ENCODE assay signal across 30 mouse cellular contexts in the genomic region with DNA sequence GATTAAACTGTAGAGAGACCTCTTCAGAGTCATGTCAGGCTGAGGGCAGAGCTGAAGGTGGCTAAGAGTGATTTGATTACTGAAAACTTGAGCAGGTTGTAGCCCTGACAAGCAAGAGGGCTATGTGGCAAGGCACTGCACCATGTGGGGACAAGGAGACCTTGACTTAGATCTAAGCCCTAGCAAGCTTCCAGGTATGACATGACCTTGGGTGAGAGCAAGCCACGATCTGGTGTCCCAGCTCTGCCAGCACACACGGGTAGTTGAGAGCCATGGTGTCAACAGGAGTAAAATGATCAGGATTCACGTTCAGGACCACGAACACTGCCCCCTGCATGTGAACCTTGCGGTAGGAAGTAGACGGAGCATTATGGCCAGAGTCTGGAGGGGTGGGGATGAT. TPM values are rescaled to one million over a fixed set of nuclear protein-coding genes. Genes with fewer than 3 reads are reported as not detected.
A peak's percentile ranks its signal among the peaks of the same experiment; 100 is the strongest.
DNase-seq lines count a peak whose midpoint lies in the region; ATAC-seq and TF ChIP-seq lines count a peak whose summit lies in the region.
"Had no signal": no experiment of that assay in that cellular context is flagged by ENCODE, and none has a peak within 500 bp of the region (broad histone marks: within the 10 kb centered on the region; RNA-seq: fewer than 3 reads in every experiment).

No protein-coding gene starts in this region.

- H3K27me3 ChIP-seq in heart, postnatal 0 days (ENCODE audit: control insufficient read depth, insufficient read depth, low read length): no peaks in the 10 kb centered on the region
- no peaks in the 10 kb centered on the region for H3K27me3 ChIP-seq in liver, postnatal 0 days (ENCODE audit: insufficient read depth, low read length)
- H3K27me3 ChIP-seq: embryonic facial prominence, embryonic 12.5 days; embryonic facial prominence, embryonic 15.5 days; heart, embryonic 12.5 days; hindbrain, embryonic 13.5 days; Patski had no signal

- H3K4me1 ChIP-seq in heart, postnatal 0 days (ENCODE audit: control insufficient read depth, insufficient read depth): peaks cover 13% of the 10 kb centered on the region
- H3K4me1 ChIP-seq in liver, postnatal 0 days (ENCODE audit: insufficient read depth): peaks cover 3% of the 10 kb centered on the region; the same call in 1 of the 2 replicates
- H3K4me1 ChIP-seq: embryonic facial prominence, embryonic 12.5 days; embryonic facial prominence, embryonic 15.5 days; hindbrain, embryonic 10.5 days; hindbrain, embryonic 13.5 days had no signal

- no peaks in the 10 kb centered on the region for H3K36me3 ChIP-seq in heart, postnatal 0 days (replicated peaks; ENCODE audit: control insufficient read depth, insufficient read depth, low read length)
- H3K36me3 ChIP-seq in liver, postnatal 0 days (replicated peaks; ENCODE audit: insufficient read depth, low read length): 0 out of 2 replicates have a peak, but pooled peaks cover 2% of the 10 kb centered on the region
- H3K36me3 ChIP-seq: embryonic facial prominence, embryonic 12.5 days; embryonic facial prominence, embryonic 15.5 days; G1E; heart, embryonic 12.5 days; hindbrain, embryonic 10.5 days; hindbrain, embryonic 13.5 days had no signal

- ATAC-seq in heart, postnatal 0 days (ENCODE audit: insufficient read depth, low read depth): peak; percentile 39; the same call in 1 of the 2 replicates
- ATAC-seq in liver, postnatal 0 days: peak; percentile 9; the same call in 1 of the 2 replicates
- ATAC-seq: forebrain, embryonic 14.5 days; forebrain, postnatal 0 days; hindbrain, embryonic 16.5 days; intestine, embryonic 16.5 days; Patski had no signal

- no peak overlapping the region for H3K4me3 ChIP-seq in heart, postnatal 0 days (ENCODE audit: low read depth, low read length)
- no peak overlapping the region for H3K4me3 ChIP-seq in liver, postnatal 0 days (ENCODE audit: low read depth, low read length)
- H3K4me3 ChIP-seq: embryonic facial prominence, embryonic 12.5 days; embryonic facial prominence, embryonic 15.5 days; heart, embryonic 12.5 days; hindbrain, embryonic 10.5 days; hindbrain, embryonic 13.5 days had no signal

- 58% methylated on average over 6 of the region's 6 CpGs for WGBS in heart, postnatal 0 days
- 50% methylated on average over 6 of the region's 6 CpGs for WGBS in liver, postnatal 0 days (ENCODE audit: insufficient replicate concordance)

- TF ChIP-seq CTCF in heart, postnatal 0 days (IDR thresholded peaks at IDR 0.05; ENCODE audit: low read depth): no peak
- TF ChIP-seq CTCF in liver, postnatal 0 days (IDR thresholded peaks at IDR 0.05; ENCODE audit: low read depth): 0 out of 2 replicates have a peak, but pooled peaks have one; percentile 21

- H3K9ac ChIP-seq in heart, postnatal 0 days (replicated peaks; ENCODE audit: low read depth, low read length): no peak overlapping the region
- 0 out of 2 replicates have a peak overlapping the region, but pooled peaks have one; percentile 16 for H3K9ac ChIP-seq in liver, postnatal 0 days (replicated peaks)
- H3K9ac ChIP-seq: embryonic facial prominence, embryonic 12.5 days; embryonic facial prominence, embryonic 15.5 days; forebrain, postnatal 0 days; heart, embryonic 12.5 days; hindbrain, embryonic 13.5 days had no signal

- H3K4me2 ChIP-seq in heart, postnatal 0 days (ENCODE audit: low read depth, low read length): no peak overlapping the region
- H3K4me2 ChIP-seq in liver, postnatal 0 days (ENCODE audit: low read depth, low read length): 0 out of 2 replicates have a peak overlapping the region, but pooled peaks have one; percentile 48
- H3K4me2 ChIP-seq: embryonic facial prominence, embryonic 12.5 days; embryonic facial prominence, embryonic 15.5 days; heart, embryonic 12.5 days; hindbrain, embryonic 13.5 days had no signal

- H3K9me3 ChIP-seq in heart, postnatal 0 days (replicated peaks; ENCODE audit: control insufficient read depth, low read length): peaks cover 6% of the 10 kb centered on the region; the same call in 1 of the 2 replicates
- H3K9me3 ChIP-seq in liver, postnatal 0 days (ENCODE audit: low read length): peaks cover 9% of the 10 kb centered on the region

- DNase-seq in heart, adult 11 months: peak; percentile 88
- no peak for DNase-seq in heart, adult 9 months (ENCODE audit: low spot score in 2 of 2)
- no peak for DNase-seq in heart, postnatal 0 days (ENCODE audit: low spot score)
- no peak for DNase-seq in heart, adult 18-20 months
- peak; percentile 13 for DNase-seq in liver, postnatal 0 days
- no peak for DNase-seq in liver
- no peak for DNase-seq in layer of hippocampus, adult 11-12 months (ENCODE audit: low spot score)
- DNase-seq: adrenal gland, postnatal 10 days; adrenal gland, postnatal 36 days; B cell, adult 2 months; cerebellum, adult 11 months; cerebellum, adult 2 months; cerebellum, adult 9-11 months; cerebellum, postnatal 25 days; forebrain, postnatal 0 days; gastrocnemius, postnatal 25 days; heart, postnatal 36 days had no signal

- peak overlapping the region; percentile 61 for H3K27ac ChIP-seq in heart, postnatal 0 days (ENCODE audit: low read depth)
- H3K27ac ChIP-seq in liver, postnatal 0 days (ENCODE audit: low read depth): peak overlapping the region; percentile 72
- H3K27ac ChIP-seq: embryonic facial prominence, embryonic 12.5 days; embryonic facial prominence, embryonic 15.5 days; hindbrain, embryonic 10.5 days; hindbrain, embryonic 13.5 days had no signal

- no peak for TF ChIP-seq EP300 in heart, postnatal 0 days (IDR thresholded peaks at IDR 0.05; ENCODE audit: low read depth)
- TF ChIP-seq EP300 in liver, postnatal 0 days (IDR thresholded peaks at IDR 0.05; ENCODE audit: low read depth): no peak

RNA-seq across cellular contexts. Expression of gene Ppara, which starts 20.4 kb away (rescaled TPM):
- total RNA-seq in heart, postnatal 0 days (2014; rRNA removed; ENCODE audit: low replicate concordance): 11.6 and 18.5 TPM in 2 replicates
- 31.4 and 33.4 TPM in 2 replicates for polyA plus RNA-seq in heart, postnatal 0 days (2015; fragmentation: Nextera tagmentation; extraction: Ambion mirVana)
- 10 to 100 TPM; 73.1 to 74.9 TPM for total RNA-seq in heart, adult 18-20 months (2021)
- 169 and 185 TPM in 2 replicates for polyA plus RNA-seq in liver, postnatal 0 days (2015; fragmentation: Nextera tagmentation; extraction: Ambion mirVana)
- total RNA-seq: CH12.LX; common myeloid progenitor, adult 5-6 weeks; granulocyte monocyte progenitor cell, adult 5-6 weeks had no signal
- polyA plus RNA-seq: G1E had no signal

RNA-seq across cellular contexts. Expression of gene Cdpf1, which starts 56.3 kb away (rescaled TPM):
- 31.0 and 96.8 TPM in 2 replicates for total RNA-seq in heart, postnatal 0 days (2014; rRNA removed; ENCODE audit: low replicate concordance)
- polyA plus RNA-seq in heart, postnatal 0 days (2015; fragmentation: Nextera tagmentation; extraction: Ambion mirVana): 45.9 and 49.9 TPM in 2 replicates
- total RNA-seq in heart, adult 18-20 months (2021): 10 to 100 TPM; 32.5 to 33.9 TPM
- 12.9 and 14.1 TPM in 2 replicates for polyA plus RNA-seq in liver, postnatal 0 days (2015; fragmentation: Nextera tagmentation; extraction: Ambion mirVana)

Comparison
In these comparisons a context has a peak if more than half of its experiments do, and no peak if none do; other contexts are left out.
1. DNase-seq: peak in heart, adult 11 months (single experiment) and liver, postnatal 0 days (single experiment); none in heart, adult 9 months (0 of 2), heart, postnatal 0 days (single experiment), heart, adult 18-20 months (0 of 2), liver (single experiment) and layer of hippocampus, adult 11-12 months (single experiment).